Mouse (Mus musculus): ENCODE data around the gene Fancg. TPM values are rescaled to one million over a fixed set of nuclear protein-coding genes. Genes with fewer than 3 reads are reported as not detected.

The Fancg gene
- polyA plus RNA-seq, 1 experiment from 2014 or later, result 5.5 TPM

DNA sequence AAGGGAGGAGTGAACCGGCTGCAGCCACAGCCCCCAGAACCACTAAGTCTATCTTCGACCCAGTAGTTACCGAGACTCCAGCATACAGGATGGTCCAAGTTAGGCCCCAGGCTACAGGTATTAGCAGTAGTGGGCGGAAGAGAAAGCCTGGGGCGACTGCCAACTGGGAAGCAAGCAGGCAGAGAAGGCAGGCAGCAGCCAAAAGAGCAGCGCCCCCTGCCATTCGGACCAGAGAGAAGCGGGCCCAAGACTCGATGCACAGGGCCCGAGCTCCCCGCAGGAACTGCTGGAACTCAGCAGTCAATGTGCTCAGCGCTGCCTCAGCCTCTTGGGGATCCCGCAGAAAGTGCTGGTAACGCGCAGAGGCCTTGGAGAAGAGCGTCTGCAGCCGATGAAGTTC lies 11.0 kb upstream of the Fancg start:
- H3K4me2 ChIP-seq (ENCODE audit: low read depth, low read length), result no peak overlapping the region
- ATAC-seq (no peak), DNase-seq (no peak)
- no peak overlapping the region for H3K4me3 ChIP-seq (ENCODE audit: low read depth, low read length)
- no peaks in the 10 kb centered on the region for H3K27me3 ChIP-seq (ENCODE audit: insufficient read depth, low read length)
- TF ChIP-seq EP300 (IDR thresholded peaks at IDR 0.05; ENCODE audit: low read depth) (no peak), CTCF (IDR thresholded peaks at IDR 0.05; ENCODE audit: low read depth) (no peak)
- no peaks in the 10 kb centered on the region for H3K9me3 ChIP-seq (ENCODE audit: low read length)
- peaks cover 37% of the 10 kb centered on the region for H3K36me3 ChIP-seq (replicated peaks; ENCODE audit: insufficient read depth, low read length)
- WGBS (ENCODE audit: insufficient replicate concordance), result 88% methylated on average over 17 of the region's 17 CpGs
- no peak overlapping the region for H3K9ac ChIP-seq (replicated peaks)
- H3K4me1 ChIP-seq (ENCODE audit: insufficient read depth), result peaks cover 7% of the 10 kb centered on the region
- no peak overlapping the region for H3K27ac ChIP-seq (ENCODE audit: low read depth)

DNA sequence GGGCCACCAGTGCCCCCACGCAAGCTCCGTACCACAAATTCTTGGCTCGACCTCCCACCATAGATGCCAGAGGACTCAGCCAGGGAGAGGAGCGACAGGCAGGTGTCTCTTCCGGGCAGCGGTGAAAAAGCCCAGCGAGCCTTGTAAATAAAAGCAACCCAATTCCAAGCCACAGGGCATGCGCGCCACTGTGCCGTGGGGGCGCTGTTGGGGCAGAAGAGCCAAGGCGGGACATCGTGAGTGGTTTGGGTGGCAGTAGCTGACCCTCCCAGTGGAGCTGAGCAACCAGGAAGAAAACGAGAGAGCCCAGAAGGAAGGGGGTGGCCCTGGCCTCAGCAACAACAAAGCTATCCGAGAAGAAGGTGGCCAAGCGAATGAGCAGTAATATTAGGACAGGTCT lies 10.6 kb upstream of the Fancg start:
- H3K27me3 ChIP-seq (ENCODE audit: insufficient read depth, low read length), result no peaks in the 10 kb centered on the region
- WGBS (ENCODE audit: insufficient replicate concordance), result 90% methylated on average over 16 of the region's 16 CpGs
- H3K4me3 ChIP-seq (ENCODE audit: low read depth, low read length), result no peak overlapping the region
- ATAC-seq, result no peak
- TF ChIP-seq CTCF (IDR thresholded peaks at IDR 0.05; ENCODE audit: low read depth) (no peak), EP300 (IDR thresholded peaks at IDR 0.05; ENCODE audit: low read depth) (no peak)
- no peak overlapping the region for H3K4me2 ChIP-seq (ENCODE audit: low read depth, low read length)
- H3K36me3 ChIP-seq (replicated peaks; ENCODE audit: insufficient read depth, low read length), result peaks cover 37% of the 10 kb centered on the region
- no peak overlapping the region for H3K9ac ChIP-seq (replicated peaks)
- DNase-seq, result no peak
- H3K9me3 ChIP-seq (ENCODE audit: low read length), result no peaks in the 10 kb centered on the region
- peaks cover 7% of the 10 kb centered on the region for H3K4me1 ChIP-seq (ENCODE audit: insufficient read depth)
- no peak overlapping the region for H3K27ac ChIP-seq (ENCODE audit: low read depth)

DNA sequence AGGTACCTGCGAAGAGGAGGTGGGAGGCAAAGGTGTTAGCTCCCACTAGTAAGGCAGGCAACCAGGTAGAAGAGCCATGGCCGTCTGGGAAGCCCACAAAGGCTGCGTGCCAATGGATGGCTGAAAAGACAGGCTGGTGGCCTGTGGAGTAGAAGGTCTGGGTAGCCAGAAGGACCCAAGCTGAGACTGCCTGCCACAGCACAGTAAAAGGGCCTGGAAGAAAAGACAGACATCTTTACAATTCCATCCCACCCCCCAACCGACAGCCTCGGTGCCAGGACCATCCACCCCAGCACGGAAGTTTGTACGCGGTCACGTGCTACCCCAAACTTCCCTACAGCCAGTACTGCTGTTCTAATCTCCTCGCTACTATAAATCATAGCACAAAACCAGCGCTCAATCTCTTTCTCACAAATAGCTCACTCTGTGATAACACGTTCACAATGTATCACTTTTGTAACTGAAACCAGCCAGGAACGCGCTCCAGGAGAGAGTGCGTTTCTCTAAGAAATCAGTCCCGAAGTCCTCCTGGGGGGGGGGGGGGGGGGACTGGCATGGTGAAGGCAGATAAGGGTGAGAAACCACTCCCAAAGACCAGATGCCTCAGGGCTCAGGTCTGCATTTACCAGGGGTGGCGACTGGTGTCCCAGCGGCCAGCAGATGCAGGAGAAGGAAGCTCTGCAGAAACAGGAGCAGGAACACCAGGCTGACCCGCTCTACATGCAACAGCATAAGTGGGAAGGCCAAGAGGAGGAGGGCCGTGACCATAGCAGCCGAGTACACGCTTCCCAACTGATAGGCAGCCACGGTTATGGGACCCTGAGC lies 9.5 kb upstream of the Fancg start:
- peaks cover 37% of the 10 kb centered on the region for H3K36me3 ChIP-seq (replicated peaks; ENCODE audit: insufficient read depth, low read length)
- H3K9me3 ChIP-seq (ENCODE audit: low read length), result no peaks in the 10 kb centered on the region
- no peaks in the 10 kb centered on the region for H3K27me3 ChIP-seq (ENCODE audit: insufficient read depth, low read length)
- 70% methylated on average over 23 of the region's 23 CpGs for WGBS (ENCODE audit: insufficient replicate concordance)
- no peak overlapping the region for H3K4me2 ChIP-seq (ENCODE audit: low read depth, low read length)
- peaks cover 3% of the 10 kb centered on the region for H3K4me1 ChIP-seq (ENCODE audit: insufficient read depth)
- no peak overlapping the region for H3K9ac ChIP-seq (replicated peaks)
- ATAC-seq (no peak), DNase-seq (no peak)
- no peak overlapping the region for H3K27ac ChIP-seq (ENCODE audit: low read depth)
- TF ChIP-seq CTCF (IDR thresholded peaks at IDR 0.05; ENCODE audit: low read depth) (no peak), EP300 (IDR thresholded peaks at IDR 0.05; ENCODE audit: low read depth) (no peak)
- H3K4me3 ChIP-seq (ENCODE audit: low read depth, low read length), result no peak overlapping the region

DNA sequence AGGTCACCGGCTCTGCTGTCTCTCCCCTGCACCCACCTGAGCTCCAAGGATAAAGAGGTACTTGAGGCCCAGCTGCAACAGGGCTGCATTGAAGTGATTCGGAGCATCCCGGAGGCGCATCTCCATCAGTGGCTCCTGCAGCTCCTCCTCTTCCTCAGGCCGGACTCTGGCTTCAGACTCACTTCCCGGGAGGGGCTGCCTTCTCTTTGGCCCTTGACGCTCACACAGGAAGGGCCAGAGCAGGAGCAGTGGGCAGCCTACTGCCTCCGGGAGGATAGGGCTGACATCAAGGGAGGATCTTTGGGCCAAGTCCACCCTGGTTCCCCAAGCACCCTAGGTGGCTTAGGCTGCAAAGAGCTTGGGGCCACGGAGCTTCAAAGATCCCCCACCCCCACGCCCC lies 8.9 kb upstream of the Fancg start:
- H3K27ac ChIP-seq (ENCODE audit: low read depth), result no peak overlapping the region
- no peaks in the 10 kb centered on the region for H3K9me3 ChIP-seq (ENCODE audit: low read length)
- H3K27me3 ChIP-seq (ENCODE audit: insufficient read depth, low read length), result no peaks in the 10 kb centered on the region
- DNase-seq, result no peak
- H3K4me1 ChIP-seq (ENCODE audit: insufficient read depth), result no peaks in the 10 kb centered on the region; the same call in 1 of the 2 replicates
- WGBS (ENCODE audit: insufficient replicate concordance), result 87% methylated on average over 10 of the region's 10 CpGs
- H3K36me3 ChIP-seq (replicated peaks; ENCODE audit: insufficient read depth, low read length), result peaks cover 34% of the 10 kb centered on the region
- TF ChIP-seq CTCF (IDR thresholded peaks at IDR 0.05; ENCODE audit: low read depth) (no peak), EP300 (IDR thresholded peaks at IDR 0.05; ENCODE audit: low read depth) (no peak)
- H3K4me2 ChIP-seq (ENCODE audit: low read depth, low read length), result no peak overlapping the region
- no peak overlapping the region for H3K9ac ChIP-seq (replicated peaks)
- ATAC-seq, result no peak
- H3K4me3 ChIP-seq (ENCODE audit: low read depth, low read length), result no peak overlapping the region

DNA sequence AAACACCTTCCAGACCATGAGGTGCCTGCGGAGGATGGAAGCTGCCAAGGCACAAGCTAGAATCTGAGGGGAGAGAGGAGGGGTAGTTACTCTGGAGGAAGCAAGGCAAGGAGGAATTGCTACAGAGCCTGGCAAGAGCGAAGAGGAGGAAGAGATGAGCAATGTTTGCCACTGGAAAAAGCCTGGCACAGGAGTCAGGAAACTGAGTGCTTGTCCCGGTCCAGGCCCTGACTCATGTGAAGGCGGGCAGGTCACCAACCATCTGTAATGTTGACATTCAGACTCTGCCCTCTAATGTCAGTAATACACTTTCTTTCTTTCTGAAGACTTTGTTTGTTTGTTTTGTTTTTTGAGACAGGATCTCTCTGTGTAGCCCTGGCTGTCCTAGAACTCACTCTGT lies 7.8 kb upstream of the Fancg start:
- Histone ChIP-seq H3K9me3 (ENCODE audit: low read length) (no peaks in the 10 kb centered on the region), H3K4me1 (ENCODE audit: insufficient read depth) (no peaks in the 10 kb centered on the region), H3K4me2 (ENCODE audit: low read depth, low read length) (no peak overlapping the region), H3K27ac (ENCODE audit: low read depth) (no peak overlapping the region), H3K4me3 (ENCODE audit: low read depth, low read length) (no peak overlapping the region), H3K27me3 (ENCODE audit: insufficient read depth, low read length) (no peaks in the 10 kb centered on the region), H3K9ac (replicated peaks) (no peak overlapping the region), H3K36me3 (replicated peaks; ENCODE audit: insufficient read depth, low read length) (peaks cover 28% of the 10 kb centered on the region)
- DNase-seq (no peak), ATAC-seq (no peak)
- no peak for TF ChIP-seq CTCF (IDR thresholded peaks at IDR 0.05; ENCODE audit: low read depth)
- WGBS (ENCODE audit: insufficient replicate concordance), result 85% methylated on average over 4 of the region's 4 CpGs

DNA sequence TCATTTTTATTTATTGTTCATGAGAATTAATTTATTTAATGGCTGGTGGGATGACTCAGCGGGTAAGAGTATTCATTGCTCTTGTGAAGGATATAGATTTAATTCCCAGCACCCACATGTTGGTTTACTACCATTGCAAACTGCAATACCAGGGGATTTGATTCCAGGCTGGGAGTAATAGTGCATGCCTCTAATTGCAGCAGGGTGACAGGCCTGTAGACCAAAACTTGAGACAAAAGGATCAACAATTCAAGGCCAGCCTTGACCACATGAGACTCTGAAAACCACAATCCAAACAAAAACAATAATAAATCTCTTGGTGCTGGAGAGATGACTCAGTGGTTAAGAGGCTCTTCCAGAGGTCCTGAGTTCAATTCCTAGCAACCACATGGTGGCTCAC lies 1.8 kb upstream of the Fancg start:
- Histone ChIP-seq H3K9me3 (ENCODE audit: low read length) (no peaks in the 10 kb centered on the region), H3K36me3 (replicated peaks; ENCODE audit: insufficient read depth, low read length) (no peaks in the 10 kb centered on the region; the same call in 1 of the 2 replicates), H3K27ac (ENCODE audit: low read depth) (no peak overlapping the region), H3K9ac (replicated peaks) (no peak overlapping the region), H3K4me1 (ENCODE audit: insufficient read depth) (peaks cover 6% of the 10 kb centered on the region; the same call in 1 of the 2 replicates), H3K4me2 (ENCODE audit: low read depth, low read length) (no peak overlapping the region), H3K27me3 (ENCODE audit: insufficient read depth, low read length) (no peaks in the 10 kb centered on the region), H3K4me3 (ENCODE audit: low read depth, low read length) (no peak overlapping the region)
- ATAC-seq (no peak), DNase-seq (no peak)
- TF ChIP-seq CTCF (IDR thresholded peaks at IDR 0.05; ENCODE audit: low read depth) (no peak), EP300 (IDR thresholded peaks at IDR 0.05; ENCODE audit: low read depth) (no peak)
- 76% methylated on average over 1 of the region's 1 CpGs for WGBS (ENCODE audit: insufficient replicate concordance)

Data from liver, postnatal 0 days (tissue).